ENCODE assay signal across 18 mouse cellular contexts in the genomic region with DNA sequence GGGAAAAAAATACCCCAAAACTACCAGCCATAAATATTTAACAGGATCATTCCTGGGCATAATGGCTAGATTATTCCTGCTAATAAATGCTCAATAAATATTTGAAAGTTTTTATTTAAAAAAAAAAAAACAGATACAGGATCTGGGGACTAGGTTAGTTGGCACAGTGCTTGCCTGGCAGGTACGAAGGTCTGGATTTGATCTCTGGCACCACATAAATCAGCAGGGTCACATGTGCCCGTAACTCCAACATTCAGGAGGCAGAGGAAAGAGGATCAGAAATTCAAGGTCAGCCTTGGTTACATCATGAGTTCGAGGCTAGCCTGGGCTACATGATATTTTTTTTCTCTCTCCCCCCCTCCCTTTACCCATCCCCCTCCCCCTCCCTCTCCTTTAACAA.
"Had no signal": no experiment of that assay in that cellular context is flagged by ENCODE, and none has a peak within 500 bp of the region (broad histone marks: within the 10 kb centered on the region; RNA-seq: fewer than 3 reads in every experiment).

No protein-coding gene starts in this region.

- H3K4me2 ChIP-seq: lung, embryonic 14.5 days; midbrain, embryonic 12.5 days; neural tube, embryonic 13.5 days; neural tube, embryonic 15.5 days had no signal

- H3K4me3 ChIP-seq: midbrain, embryonic 10.5 days; midbrain, embryonic 12.5 days; myocyte; neural tube, embryonic 13.5 days; neural tube, embryonic 15.5 days had no signal

- H3K36me3 ChIP-seq: midbrain, embryonic 10.5 days; midbrain, embryonic 12.5 days; neural tube, embryonic 13.5 days; neural tube, embryonic 15.5 days had no signal

- H3K9ac ChIP-seq: lung, embryonic 14.5 days; midbrain, embryonic 12.5 days; neural tube, embryonic 13.5 days; neural tube, embryonic 15.5 days had no signal

- H3K4me1 ChIP-seq: midbrain, embryonic 10.5 days; midbrain, embryonic 12.5 days; neural tube, embryonic 13.5 days; neural tube, embryonic 15.5 days had no signal

- H3K9me3 ChIP-seq: midbrain, embryonic 10.5 days; midbrain, embryonic 12.5 days; neural tube, embryonic 13.5 days; neural tube, embryonic 15.5 days had no signal

- H3K27me3 ChIP-seq: midbrain, embryonic 12.5 days; neural tube, embryonic 13.5 days; neural tube, embryonic 15.5 days had no signal

- H3K27ac ChIP-seq: midbrain, embryonic 10.5 days; midbrain, embryonic 12.5 days; neural tube, embryonic 13.5 days; neural tube, embryonic 15.5 days had no signal

- ATAC-seq: midbrain, embryonic 16.5 days had no signal

- DNase-seq: lung, adult 18-20 months; lung, embryonic 14.5 days; lung, postnatal 10 days; lung, postnatal 4 days; retina, postnatal 1 day; right cerebral cortex, adult 18-20 months; right cerebral cortex, postnatal 25 days; right cerebral cortex, postnatal 4 days; spleen, adult 18-20 months; thymus, adult 18-20 months; thymus, postnatal 14 days; thymus, postnatal 36 days had no signal
